Mouse (Mus musculus): ENCODE data around the gene Ccdc12.

Gene Ccdc12

DNA sequence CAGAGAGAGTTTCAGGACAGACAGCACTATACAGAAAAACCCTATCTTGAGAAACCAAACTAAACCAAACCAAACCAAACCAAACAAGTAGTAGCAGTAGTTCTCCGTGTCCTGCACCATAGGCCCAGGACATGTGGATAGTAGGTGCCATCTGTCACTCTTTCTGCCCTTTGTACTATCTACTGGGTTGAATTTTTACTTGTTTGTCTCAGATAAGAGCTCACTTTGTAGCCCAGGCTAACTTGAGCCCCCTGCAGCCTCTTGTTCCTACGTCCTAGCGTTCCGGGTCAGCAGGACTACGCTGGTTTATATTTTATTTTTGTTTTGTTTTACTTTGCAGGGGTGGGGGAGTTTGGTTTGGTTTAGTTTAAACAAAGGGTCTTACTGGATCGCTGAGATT, 47.6 kb downstream of the Ccdc12 start:
- DNase-seq (ENCODE audit: low spot score) = no peak

DNA sequence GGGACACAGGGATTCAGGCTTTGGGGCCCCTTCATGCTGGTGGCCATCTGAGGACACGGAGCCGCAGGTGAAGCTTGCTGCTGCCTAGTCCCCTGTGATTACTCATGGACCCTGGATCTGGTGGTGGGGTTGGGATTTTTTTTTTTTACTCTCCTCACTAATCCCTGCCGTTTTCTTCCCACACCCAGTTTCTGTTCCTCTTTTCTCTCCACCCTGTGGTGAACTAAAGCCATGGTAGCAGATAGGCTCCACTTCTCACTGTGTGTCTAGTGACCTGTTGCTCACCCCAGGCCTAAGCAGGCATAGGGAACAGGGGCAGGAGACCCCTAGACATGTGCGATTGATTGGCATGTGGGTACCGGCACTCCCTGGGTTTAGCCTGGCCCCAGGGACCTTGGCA, 50.5 kb downstream of the Ccdc12 start:
- DNase-seq (ENCODE audit: low spot score) = no peak

DNA sequence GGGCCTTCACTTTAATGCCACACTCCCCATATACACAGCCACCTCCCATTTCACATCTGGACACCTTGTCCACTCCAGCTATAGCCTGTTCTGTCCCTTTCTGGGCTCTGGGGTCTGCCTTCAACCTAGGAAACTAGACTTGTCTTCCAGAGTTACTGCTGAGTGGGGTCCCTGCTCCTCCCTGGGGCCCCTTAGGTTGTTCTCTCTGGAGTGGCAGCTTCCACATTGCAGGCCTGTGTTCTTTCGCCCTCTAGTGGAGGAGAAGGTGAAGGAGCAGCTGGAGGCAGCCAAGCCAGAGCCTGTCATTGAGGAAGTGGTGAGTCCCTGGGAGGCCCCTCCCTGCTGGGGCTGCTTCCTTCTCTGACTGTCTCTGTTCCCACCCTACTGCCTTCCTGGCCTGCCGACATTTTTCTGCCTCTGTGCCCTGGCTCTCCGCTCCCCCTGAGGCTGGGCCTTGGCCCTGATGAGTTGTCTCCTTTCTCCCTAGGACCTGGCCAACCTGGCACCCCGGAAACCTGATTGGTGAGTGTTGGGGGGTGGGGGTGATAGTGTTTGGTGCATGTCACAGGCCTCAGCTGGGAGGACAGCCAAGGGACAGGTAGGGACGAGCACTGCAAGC, 53.4 kb downstream of the Ccdc12 start:
- DNase-seq (ENCODE audit: low spot score) = peak; percentile 85

DNA sequence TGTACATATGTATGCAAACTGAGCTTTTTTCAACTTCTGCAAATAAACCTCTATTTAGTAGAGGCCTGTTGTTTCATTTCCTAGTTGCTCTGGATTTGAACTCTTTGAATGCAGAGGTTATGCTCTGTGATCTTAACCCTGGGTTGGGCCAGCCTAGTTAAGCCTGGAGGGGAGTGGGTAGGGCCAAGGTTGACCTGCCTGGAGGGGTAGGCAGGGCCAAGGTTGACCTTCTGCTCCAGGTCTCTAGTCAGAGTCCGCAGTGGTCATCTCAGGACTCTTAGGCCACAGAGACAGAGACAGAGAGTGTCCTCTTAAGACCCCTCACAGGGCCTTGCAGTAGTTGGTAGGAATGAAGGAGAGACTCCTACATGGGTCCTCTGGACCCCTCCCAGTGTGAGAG, 55.2 kb downstream of the Ccdc12 start:
- DNase-seq (ENCODE audit: low spot score) = no peak

DNA sequence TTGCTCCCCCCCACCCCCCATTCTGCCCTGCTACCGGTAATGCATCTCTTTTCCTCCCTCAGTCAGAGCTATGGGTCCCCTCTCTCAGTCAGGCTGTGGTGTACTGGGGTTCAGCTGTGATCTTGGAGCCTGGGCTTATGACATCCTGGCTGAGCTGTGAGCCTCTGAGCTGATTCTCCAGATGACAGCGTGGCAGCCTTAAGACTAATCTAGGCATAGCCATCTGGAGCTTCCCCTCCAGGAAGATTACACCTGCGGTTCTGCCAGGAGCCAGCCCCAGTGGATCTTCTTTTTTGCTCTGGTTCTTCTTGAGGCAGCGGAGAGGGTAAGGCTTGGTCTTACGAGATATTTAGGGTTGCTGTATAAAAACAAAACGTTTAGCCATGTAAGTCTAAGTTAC, 55.7 kb downstream of the Ccdc12 start:
- no peak for DNase-seq (ENCODE audit: low spot score)

DNA sequence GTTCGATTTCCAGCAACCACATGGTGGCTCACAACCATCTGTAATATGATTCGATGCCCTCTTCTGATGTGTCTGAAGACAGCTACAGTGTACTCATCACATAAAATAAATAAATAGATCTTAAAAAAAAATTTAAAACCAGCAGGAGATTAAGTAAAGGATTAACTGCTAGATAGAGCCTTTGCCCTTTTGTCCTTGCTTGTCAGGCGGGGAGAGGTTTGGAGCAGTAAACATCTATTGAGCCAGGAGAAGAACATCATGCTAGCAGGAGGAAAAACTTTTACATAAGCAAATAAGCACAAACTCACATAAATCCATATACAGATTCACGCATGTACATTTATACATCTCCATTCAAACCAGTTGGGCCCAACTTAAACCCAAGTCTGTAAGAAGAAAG, 56.2 kb downstream of the Ccdc12 start:
- no peak for DNase-seq (ENCODE audit: low spot score)

DNA sequence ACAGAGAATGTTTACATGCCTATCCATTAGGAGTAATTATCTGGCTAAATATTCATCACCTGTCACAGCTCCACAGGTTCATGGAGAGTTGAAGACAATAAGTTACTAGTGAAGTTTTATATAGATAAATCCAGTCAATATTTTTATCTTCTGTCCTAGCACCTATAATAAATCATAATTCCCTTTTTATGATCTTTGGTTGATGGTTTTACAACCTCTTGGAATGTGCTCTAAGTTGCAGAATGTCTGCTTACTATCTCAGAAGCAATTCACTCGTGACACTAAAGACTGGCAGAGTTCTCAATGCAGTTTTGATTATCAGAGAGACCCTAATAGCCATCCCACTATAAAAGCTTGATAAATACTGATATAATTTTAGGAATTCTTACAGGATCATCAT, 57.1 kb downstream of the Ccdc12 start:
- no peak for DNase-seq (ENCODE audit: low spot score)

DNA sequence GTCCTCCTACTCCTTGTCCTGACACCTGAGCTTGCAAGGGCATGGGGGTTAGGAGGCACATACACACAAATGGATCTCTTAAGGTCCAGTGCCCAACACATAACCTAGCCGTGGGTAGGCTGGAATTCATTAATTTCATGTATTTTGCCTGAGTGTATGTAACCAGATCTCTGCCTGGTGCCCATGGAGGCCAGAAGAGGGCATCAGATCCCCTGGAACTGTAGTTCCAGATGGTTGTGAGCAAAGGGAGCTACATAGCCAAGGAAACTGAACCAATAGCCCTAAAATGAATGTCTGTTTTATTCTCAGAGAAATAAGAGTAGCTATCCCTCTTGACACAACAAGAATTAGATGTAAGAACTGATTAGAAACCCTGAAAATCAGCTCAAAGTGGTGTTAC, 59.1 kb downstream of the Ccdc12 start:
- DNase-seq (ENCODE audit: low spot score) = no peak

DNA sequence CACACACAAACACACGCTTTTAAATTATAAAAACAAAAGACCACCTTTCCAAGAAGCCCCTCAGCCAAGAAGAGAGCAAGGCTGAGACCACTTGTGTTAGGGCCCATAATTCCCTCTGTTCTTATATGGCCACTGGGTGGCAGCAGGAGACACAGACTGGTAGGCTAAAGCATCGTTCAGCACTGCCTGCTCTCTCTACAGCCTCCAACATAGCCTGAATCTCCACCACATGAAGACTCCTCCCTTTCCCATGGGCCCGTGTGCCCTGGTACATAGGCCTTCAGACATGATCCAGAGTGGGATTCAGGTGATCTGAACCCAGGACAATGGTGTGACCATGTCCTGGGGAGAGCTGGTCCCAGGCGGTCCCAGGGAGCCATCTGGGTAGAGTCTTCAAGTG, 60.5 kb downstream of the Ccdc12 start:
- peak; percentile 84 for DNase-seq (ENCODE audit: low spot score)

DNA sequence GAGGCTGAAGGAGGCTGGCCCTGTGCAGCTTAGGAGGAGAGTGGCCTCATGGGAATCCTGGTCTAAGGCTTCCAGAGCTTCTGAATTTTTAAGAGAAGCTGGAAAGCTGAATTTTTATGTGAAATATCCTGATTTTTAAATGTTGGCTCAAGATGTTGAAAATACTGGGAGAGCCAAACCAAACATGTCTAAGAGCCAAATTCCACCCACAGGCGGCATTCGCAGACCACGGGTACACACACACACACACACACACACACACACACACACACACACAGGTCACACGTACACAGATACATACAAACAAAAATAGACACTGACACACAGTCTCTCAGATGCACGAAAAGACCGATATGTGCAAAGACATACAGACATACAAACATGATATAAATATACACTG, 61.8 kb downstream of the Ccdc12 start:
- DNase-seq (ENCODE audit: low spot score) = no peak

DNA sequence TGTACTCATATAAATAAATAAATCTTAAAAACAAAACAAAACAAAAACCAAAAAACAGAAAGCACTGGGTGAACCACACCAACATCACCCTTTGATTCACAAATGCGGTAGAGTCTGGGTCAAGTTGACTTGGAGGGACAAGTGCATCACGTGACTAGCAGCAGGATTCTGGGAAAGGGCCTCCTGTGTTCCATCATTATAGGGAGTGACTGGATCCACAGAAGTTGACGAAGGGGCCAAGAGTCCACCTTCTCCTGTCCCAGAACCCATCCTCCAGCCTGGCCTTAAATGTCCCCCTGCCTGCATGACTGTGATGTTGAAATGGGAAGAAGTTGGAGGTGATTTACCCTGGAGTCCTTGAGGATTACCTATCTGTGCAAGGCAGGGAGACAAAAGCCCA, 62.5 kb downstream of the Ccdc12 start:
- DNase-seq (ENCODE audit: low spot score) = no peak

DNA sequence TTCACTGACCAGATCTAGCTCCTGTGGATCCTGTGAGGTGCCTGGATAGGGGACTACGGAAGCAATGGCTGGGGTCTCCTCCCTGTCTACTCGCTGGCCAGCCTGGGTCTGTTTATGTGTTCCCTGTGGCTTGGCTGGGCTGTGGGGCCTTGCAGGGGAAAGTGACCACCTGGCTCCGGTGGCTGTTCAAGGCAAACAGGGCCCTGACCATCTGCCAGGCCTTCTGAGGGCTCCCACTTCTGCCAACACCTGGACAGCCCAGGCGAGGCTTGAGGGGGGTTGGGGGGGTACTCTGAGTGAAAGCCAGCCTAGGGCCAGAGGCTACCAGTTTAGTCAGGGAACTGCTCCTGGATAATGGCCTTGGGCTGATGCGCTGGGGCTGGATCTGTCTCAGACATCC, 63.7 kb downstream of the Ccdc12 start:
- no peak for DNase-seq (ENCODE audit: low spot score)

DNA sequence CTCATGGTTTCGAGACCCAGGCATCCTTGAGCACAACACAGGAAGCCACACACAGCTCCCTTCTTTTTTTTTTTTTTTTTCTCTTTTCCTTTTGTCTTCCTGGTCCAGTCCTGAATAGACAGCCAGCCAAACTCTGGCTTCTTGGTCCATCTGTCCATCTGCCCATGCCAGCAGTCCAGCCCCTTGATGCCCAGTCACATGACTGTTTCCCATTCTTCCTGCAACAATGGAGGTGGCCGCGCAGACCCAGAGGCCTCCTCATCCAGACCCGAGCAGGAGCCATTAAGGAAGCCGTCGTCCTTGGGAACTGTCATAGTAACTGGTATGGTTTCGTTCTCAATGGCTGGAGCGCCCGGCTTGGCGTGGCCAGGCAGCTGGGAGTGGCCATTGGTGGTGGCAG, 65.8 kb downstream of the Ccdc12 start:
- DNase-seq (ENCODE audit: low spot score) = no peak

DNA sequence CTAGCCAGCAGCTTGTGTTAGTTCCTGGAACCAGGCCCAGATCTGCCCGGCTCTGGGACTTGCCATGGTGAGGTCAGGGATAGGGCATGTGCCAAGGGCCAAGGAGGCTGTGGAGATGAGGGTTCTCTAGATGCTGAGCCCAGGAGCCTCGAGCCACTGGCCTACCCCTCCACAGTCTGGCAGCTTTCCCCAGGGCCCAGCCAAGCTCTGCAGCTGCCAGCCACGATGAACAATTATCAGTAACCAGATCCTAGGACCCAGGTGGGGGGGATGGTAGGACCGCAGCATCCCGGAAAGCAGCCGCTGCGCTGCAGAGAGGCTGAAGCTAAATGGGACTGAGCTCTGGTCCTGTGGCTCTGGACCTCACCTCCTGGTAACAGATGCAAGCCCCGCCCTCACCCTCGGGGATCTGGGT, 69.4 kb downstream of the Ccdc12 start:
- peak; percentile 52 for DNase-seq (ENCODE audit: low spot score)

DNA sequence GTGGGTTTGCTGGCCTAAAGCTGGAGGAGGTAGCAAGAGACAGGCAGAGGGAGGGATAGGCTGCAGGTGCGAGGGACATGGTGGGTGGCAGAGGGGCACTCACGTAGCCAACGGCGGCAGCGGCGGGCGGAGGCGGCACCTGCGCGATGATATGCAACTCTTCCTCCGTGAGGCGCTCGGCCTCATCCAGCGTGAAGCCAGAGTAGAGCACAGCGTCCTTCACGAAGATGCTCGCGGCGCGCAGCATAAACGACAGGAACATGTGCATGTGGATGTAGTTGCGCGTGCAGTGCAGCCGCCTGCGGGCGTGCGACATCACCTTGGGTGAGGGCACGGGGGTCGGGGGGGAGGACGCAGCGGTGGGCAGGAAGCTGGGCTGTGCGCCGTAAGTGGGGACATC, 70.6 kb downstream of the Ccdc12 start:
- no peak for DNase-seq (ENCODE audit: low spot score)

DNA sequence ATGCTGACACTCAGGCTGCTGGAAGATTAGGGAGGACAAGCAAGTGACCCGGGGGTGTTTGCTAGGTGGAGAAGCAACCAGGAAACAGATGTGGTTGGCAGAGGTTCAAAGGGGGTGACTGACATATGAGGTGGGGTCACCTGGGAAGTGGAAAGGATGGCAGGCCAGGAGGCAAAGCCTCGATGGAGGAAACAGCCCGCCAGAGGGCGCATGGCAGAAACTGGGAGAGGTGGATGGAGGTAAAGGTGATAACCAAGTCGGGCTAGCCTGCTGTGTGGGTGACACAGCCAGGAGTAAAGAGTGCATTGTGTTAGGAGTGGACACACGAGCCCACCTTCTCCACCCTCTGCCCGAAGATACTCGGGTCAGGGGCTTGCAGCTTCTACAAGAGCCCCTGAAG, 73.5 kb downstream of the Ccdc12 start:
- DNase-seq (ENCODE audit: low spot score) = peak; percentile 58

DNA sequence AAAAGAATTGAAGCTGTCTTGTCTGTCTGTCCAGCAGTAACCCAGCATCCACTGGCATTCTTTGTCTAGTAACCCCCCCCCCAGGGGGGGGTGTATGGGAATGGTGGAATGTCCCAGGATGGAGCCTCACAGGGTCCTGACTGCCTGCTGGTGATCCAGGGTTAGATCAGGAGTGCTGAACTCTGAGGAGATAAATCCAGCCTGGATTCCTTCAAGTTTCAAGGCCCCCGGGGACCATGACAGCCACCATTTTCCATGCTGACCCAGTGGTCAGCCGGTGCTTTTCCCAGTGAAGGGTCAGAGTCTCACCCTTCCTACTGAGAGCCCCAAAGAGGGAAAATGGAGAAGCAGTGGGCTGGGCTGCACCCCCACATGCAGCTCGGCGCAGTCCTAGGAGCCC, 75.6 kb downstream of the Ccdc12 start:
- DNase-seq (ENCODE audit: low spot score) = no peak

DNA sequence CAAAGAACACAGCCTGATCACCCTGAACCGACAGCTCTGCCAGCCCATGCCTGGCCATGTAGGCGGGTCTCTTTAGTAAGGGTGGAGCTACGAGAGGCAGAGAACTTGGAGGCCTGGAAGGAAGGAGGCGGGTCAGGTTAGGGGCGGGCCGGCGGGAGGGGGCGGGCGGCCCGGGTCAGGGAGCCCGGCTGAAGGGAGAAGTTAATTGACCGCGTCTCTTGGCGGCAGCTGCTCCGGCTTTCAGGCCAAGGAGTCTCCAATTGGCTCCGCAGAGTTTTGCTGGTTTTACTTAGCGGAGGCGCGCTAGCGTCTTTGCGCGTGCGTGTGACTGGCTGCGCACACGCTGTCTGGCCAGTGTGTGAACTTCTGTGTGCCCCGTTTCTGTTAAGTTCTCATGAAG, 76.3 kb downstream of the Ccdc12 start:
- DNase-seq (ENCODE audit: low spot score) = peak; percentile 94

DNA sequence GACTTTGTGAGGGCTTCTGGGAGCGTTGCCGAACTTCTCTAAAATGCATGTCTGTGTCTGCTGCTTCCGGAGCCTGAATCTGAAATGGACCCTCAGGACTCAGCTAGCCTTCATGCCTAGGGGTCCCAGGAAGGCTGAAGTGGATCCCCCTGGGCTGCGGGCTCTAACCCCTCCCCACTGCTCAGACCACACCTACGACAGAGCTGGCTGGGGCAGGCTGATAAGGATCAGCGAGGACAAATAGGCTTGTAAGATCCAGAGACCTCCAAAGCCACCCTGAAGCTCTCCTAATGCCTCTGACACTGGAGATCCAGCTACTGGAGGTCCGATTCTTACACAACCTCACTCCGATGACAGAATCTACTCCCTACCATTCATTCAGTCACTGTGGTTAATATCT, 76.8 kb downstream of the Ccdc12 start:
- no peak for DNase-seq (ENCODE audit: low spot score)

DNA sequence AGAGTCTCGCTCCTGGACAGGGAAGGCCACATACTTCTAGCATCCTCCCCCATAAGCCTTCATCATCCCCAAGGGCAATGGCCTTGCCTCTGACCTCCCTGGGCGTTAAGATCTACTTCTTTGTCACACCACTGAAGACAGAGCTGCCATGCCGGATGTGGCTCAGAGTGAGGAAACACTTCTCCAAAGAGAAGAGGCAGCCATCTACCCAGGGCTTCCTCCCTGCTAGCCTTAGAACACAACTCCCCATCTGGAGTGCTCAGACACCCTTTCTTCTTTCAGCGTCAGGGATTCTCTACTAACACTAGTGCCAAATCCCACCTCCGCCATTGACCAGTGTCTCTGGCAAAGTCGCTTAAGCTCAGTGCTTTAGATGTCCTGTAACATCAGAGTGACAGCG, 77.9 kb downstream of the Ccdc12 start:
- no peak for DNase-seq (ENCODE audit: low spot score)

DNA sequence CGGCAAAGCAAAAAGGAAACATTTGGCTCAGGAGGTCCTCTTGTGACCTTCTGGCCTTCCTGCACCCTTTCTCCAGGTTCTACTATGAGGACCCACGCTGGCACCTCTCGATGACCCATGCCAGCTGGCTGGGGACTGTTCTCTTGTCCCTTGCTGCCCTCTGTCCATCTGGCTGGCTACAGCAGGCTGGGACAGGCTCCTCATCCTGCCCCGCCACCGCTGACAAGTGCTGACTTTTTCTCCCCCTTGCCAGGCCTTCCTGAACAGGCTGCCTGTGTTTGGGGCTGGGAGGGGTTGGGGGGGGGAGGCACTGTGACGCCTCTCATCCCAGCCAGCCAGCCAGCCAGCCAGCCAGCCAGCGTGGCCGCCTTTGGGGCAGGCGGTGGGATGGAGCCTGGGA, 80.1 kb downstream of the Ccdc12 start:
- no peak for DNase-seq (ENCODE audit: low spot score)

DNA sequence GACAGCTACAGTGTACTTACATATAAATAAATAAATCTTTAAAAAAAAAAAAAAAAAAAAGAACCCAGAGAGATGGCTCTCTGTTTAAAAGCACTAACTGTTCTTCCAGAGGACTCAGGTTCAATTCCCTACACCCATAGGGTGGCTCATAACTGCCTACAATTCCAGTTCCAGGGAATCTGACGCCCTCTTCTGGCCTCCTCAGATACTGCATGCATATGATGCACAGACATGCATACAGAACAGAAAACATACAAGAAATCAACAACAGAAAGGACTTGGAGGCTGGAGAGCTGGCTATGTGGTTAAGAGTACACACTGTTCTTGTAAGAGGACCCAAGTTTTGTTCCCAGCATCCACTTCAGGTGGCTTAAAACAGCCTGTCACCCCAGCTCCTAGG, 81.8 kb downstream of the Ccdc12 start:
- DNase-seq (ENCODE audit: low spot score) = no peak

DNA sequence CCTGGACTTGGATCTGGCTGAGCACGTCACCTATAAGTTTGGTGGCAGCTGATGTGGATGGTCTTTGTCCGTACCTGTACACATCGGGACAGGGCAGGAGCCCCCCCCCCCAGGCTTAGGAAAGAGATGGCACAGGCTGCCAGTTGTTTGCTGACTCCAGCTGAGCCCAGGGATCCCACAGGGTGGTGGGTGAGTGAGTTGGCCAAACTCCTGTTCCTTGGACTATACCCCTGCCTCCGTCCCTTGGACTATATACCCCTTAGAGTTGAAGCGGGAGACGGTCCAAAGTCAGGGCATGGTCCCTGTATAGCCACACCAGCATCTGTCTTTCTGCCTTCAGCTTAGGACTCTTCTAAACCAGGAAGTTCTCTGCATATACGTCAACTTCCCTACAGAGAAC, 83.7 kb downstream of the Ccdc12 start:
- no peak for DNase-seq (ENCODE audit: low spot score)

DNA sequence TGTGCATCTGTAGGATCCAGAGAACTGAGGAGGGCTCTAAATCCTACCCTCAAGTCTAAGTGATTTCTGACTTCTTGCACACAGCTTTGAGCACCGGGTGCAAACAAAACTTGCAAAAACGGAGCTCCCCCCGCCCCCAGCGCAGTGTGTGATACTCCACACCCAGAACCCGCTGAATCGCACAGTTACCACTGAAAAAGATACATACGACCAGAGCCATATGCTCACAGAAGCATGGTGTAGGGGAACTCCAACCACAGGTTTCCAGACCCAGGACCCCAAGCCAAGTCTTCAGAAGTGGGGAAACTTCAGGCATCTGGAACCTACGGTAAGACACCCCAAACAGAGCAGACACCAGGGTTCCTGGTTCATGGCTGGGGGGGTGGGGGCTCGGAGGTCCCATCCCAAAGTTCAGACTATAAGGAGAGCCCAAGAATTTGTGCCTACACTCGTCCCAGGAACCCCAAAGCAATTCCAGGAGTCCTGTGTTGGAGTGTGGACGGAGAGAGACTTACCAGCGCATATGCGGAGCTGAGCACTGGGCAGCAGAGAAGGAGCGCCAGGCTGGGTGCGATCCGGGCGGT, 85.5 kb downstream of the Ccdc12 start, which contains the start of gene Myl3:
TSS of gene Myl3 (plus strand) at position 151 of the 584 bp plus-strand sequence.
- no peak for DNase-seq (ENCODE audit: low spot score)
